Mouse (Mus musculus) erythroblast, embryonic 14.5 days (primary cell): Measurements from ENCODE around the gene Gpr141. TPM values are rescaled to one million over a fixed set of nuclear protein-coding genes. Genes with fewer than 3 reads are reported as not detected.

ENCODE experiments used
- H3K27me3 ChIP-seq: 2 replicates; pipeline ENCODE4 v1.6.1; 2012; ENCODE audit warnings: inconsistent platforms; ENCODE audit not compliant: control insufficient read depth
- H3K36me3 ChIP-seq: 2 replicates; pipeline ENCODE4 v1.6.1; 2012; ENCODE audit warnings: mild to moderate bottlenecking, inconsistent platforms; ENCODE audit not compliant: control insufficient read depth
- H3K4me1 ChIP-seq: 2 replicates; pipeline ENCODE4 v1.6.1; 2012; ENCODE audit warnings: inconsistent platforms; ENCODE audit not compliant: control insufficient read depth
- H3K4me3 ChIP-seq: replicated peaks from 2 replicates; pipeline ENCODE3; 2012; ENCODE audit warnings: moderate library complexity, mild to moderate bottlenecking, inconsistent platforms
- H3K9me3 ChIP-seq: 2 replicates; pipeline ENCODE4 v1.6.1; 2012; ENCODE audit warnings: low read length, inconsistent platforms, mixed read lengths; ENCODE audit not compliant: control insufficient read depth
- GATA1 ChIP-seq: IDR thresholded peaks from 2 replicates; pipeline ENCODE4 v1.6.1; 2012; ENCODE audit warnings: low read length, inconsistent platforms, mixed read lengths
- TAL1 ChIP-seq: IDR thresholded peaks from 3 replicates; pipeline ENCODE4 v1.6.1; 2012; ENCODE audit warnings: low read length, inconsistent platforms, mixed read lengths
- polyA plus RNA-seq: library from polyadenylated mRNA; stranded (reverse); fragments of >175 nt; gene quantifications from 2 replicates; pipeline ENCODE4 v1.2.3, GENCODE M21; 2012

Gpr141 gene
- polyA plus RNA-seq, 1 experiment, result not detected

GRCm38 (mm10) chr13:19764276-19764675 is 59.8 kb downstream of the Gpr141 start:
- no peak for TF ChIP-seq TAL1
- no peak for TF ChIP-seq GATA1

GRCm38 (mm10) chr13:19763211-19763610 is 60.8 kb downstream of the Gpr141 start:
- H3K9me3 ChIP-seq, result no peaks in the 10 kb centered on the region
- H3K36me3 ChIP-seq, result no peaks in the 10 kb centered on the region
- no peak for TF ChIP-seq GATA1
- TF ChIP-seq TAL1, result no peak
- no peak overlapping the region for H3K4me3 ChIP-seq
- H3K4me1 ChIP-seq, result no peaks in the 10 kb centered on the region
- H3K27me3 ChIP-seq, result no peaks in the 10 kb centered on the region

More at GRCm38 (mm10) chr13:19764276-19764675, 59.8 kb downstream of the Gpr141 start:
- H3K9me3 ChIP-seq, result no peaks in the 10 kb centered on the region
- H3K36me3 ChIP-seq, result no peaks in the 10 kb centered on the region
- no peak overlapping the region for H3K4me3 ChIP-seq
- no peaks in the 10 kb centered on the region for H3K27me3 ChIP-seq
- H3K4me1 ChIP-seq, result no peaks in the 10 kb centered on the region

DNA sequence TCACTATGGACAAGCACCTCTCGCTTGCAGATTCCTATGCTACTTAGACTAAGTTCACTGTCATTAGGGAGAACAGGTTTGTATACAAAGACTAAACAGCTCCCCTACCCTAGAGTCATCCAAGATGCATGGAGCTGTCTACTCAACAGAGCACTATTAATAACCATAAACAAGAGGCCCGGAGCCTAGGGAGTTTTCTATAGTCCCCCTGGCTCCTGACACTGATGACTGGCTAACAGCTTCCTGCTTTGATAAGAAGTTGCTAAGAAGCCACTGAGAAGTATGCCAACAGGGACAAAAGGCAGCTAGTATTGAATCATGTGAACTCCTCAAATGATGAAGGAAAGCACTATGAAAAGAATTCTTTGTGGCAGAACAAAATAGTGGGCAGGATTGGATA is 78.3 kb downstream of the Gpr141 start:
- Histone ChIP-seq H3K4me1 (no peaks in the 10 kb centered on the region), H3K4me3 (no peak overlapping the region), H3K27me3 (no peaks in the 10 kb centered on the region), H3K36me3 (no peaks in the 10 kb centered on the region), H3K9me3 (no peaks in the 10 kb centered on the region)
- no peak for TF ChIP-seq TAL1
- TF ChIP-seq GATA1, result no peak

DNA sequence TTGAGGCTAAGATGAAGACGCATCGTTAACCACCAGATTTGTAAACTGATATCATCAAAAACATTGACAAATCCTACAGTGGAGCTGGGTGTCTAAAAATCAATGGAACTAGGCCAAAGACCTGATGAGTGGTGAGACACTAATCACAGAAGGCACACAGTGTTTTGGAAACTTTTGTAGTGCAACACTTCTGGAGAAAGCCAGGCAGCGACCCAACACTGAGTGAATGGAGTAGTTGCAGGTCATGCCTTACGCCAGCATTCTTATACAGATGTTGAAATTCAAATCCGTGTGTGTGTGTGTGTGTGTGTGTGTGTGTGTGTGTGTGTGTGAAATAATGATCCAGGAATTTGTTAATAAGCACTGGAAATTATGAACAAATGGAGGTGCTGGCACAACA is 79.5 kb downstream of the Gpr141 start:
- no peaks in the 10 kb centered on the region for H3K9me3 ChIP-seq
- H3K27me3 ChIP-seq, result no peaks in the 10 kb centered on the region
- H3K36me3 ChIP-seq, result no peaks in the 10 kb centered on the region
- H3K4me3 ChIP-seq, result no peak overlapping the region
- no peaks in the 10 kb centered on the region for H3K4me1 ChIP-seq
- TF ChIP-seq TAL1, result no peak
- no peak for TF ChIP-seq GATA1

DNA sequence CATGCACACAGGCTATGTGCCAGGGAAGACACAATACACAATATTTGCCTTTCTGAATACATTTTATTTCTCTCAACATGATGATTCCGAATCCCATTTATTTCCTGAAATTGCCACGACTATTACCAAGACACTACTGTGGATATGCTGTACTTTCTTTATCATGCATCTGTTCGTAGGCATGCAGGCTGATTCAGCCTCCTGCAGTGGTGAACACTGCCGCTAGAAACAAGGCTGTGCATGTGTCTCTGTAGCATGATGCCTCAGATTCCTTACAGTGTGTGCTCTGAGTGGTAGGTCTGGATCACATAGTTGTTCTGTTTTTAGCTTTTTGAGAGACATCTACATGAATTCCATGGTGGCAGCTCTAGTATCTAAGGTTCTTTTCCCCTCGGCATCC is 89.5 kb downstream of the Gpr141 start:
- H3K27me3 ChIP-seq, result no peaks in the 10 kb centered on the region
- H3K4me3 ChIP-seq, result no peak overlapping the region
- H3K9me3 ChIP-seq, result no peaks in the 10 kb centered on the region
- TF ChIP-seq GATA1, result no peak
- TF ChIP-seq TAL1, result no peak
- no peaks in the 10 kb centered on the region for H3K36me3 ChIP-seq
- no peaks in the 10 kb centered on the region for H3K4me1 ChIP-seq

GRCm38 (mm10) chr13:19730826-19731225 is 93.2 kb downstream of the Gpr141 start:
- TF ChIP-seq TAL1, result no peak
- no peak for TF ChIP-seq GATA1
- Histone ChIP-seq H3K9me3 (no peaks in the 10 kb centered on the region), H3K4me3 (no peak overlapping the region)

DNA sequence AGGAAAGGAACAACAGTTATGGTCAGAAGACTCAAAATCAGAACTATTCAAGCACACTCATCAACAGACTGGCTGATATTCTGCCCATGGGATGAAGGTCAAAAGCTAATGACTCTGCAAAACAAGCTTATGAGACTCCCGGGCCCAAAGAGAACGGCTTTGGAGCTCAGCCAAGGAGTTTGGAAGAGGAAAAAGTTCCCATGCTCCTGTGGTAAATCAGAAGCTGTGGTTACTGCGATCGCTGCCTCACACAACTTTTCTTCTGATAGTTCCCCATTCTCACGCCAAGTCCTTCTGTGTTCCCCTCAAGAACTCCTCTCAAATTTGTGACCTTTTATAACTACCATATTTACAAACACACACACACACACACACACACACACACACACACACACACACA is 105.1 kb downstream of the Gpr141 start:
- H3K36me3 ChIP-seq, result no peaks in the 10 kb centered on the region
- no peak for TF ChIP-seq GATA1
- no peak for TF ChIP-seq TAL1
- H3K4me1 ChIP-seq, result no peaks in the 10 kb centered on the region
- no peaks in the 10 kb centered on the region for H3K27me3 ChIP-seq
- no peaks in the 10 kb centered on the region for H3K9me3 ChIP-seq
- H3K4me3 ChIP-seq, result no peak overlapping the region

More at GRCm38 (mm10) chr13:19730826-19731225, 93.2 kb downstream of the Gpr141 start:
- Histone ChIP-seq H3K27me3 (no peaks in the 10 kb centered on the region), H3K36me3 (no peaks in the 10 kb centered on the region), H3K4me1 (no peaks in the 10 kb centered on the region)

DNA sequence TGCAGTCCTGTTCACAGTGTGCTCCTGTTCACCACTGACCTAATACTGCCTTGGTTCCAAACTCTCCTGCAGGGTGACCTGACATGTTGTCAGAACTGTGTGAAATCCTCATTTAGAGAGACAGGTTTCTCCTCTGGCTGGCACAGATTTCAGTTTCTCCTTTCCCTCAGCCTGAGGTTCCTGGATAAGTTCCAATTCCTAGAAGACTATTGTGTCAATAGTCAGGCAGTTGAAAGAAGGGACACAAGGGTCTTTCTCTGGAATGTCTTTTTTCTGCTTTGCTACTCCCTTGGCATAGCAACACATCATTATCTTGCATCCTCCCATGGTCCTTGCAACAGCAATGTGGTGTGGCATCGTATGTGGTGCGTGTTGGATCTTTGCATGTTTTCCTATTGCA is 106.9 kb downstream of the Gpr141 start:
- Histone ChIP-seq H3K4me1 (no peaks in the 10 kb centered on the region), H3K36me3 (no peaks in the 10 kb centered on the region), H3K27me3 (no peaks in the 10 kb centered on the region), H3K9me3 (no peaks in the 10 kb centered on the region), H3K4me3 (no peak overlapping the region)
- TF ChIP-seq TAL1 (no peak), GATA1 (no peak)

- H3K27me3 ChIP-seq, result no peaks in the 10 kb centered on the region
- H3K36me3 ChIP-seq, result no peaks in the 10 kb centered on the region
- H3K9me3 ChIP-seq, result no peaks in the 10 kb centered on the region
- TF ChIP-seq GATA1 (no peak), TAL1 (no peak)
- no peak overlapping the region for H3K4me3 ChIP-seq
- no peaks in the 10 kb centered on the region for H3K4me1 ChIP-seq
Measured at GRCm38 (mm10) chr13:19703806-19704205, 120.3 kb downstream of the Gpr141 start.

DNA sequence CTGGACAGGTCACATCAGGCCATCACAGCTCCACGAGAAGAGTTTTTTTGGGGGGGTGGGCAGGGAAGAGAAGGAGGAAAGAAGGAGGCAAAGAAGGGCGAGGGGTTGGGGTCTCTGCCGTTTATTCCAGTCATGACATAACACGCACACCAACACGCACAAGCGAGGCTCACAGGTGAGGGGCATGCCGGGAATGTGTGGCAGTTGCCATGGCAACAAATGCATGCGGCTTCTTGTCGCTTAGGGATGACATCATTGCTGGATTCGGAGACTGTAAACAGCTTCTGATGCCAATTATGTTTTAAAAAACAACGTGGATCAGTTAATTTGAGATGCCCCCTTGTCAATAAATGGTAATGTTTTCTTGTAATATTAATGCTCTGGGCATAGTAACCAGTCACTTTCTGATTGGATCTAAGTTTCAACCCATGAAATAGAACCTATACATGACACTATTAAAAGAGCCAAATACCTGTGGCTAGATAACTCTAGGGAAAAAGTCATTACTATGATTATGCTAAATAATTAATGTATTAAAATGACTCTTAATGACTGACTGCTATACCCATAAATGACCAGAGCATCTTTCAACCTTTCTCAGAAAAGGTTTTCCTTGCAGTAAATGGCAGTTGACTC is 122.5 kb downstream of the Gpr141 start:
- Histone ChIP-seq H3K4me3 (no peak overlapping the region), H3K27me3 (no peaks in the 10 kb centered on the region; the same call in 1 of the 2 replicates), H3K36me3 (no peaks in the 10 kb centered on the region), H3K9me3 (no peaks in the 10 kb centered on the region), H3K4me1 (no peaks in the 10 kb centered on the region)
- no peak for TF ChIP-seq GATA1
- no peak for TF ChIP-seq TAL1
